Mouse (Mus musculus) forebrain, embryonic 16.5 days (tissue): ENCODE measurements around the gene Slc9a4. TPM values are rescaled to one million over a fixed set of nuclear protein-coding genes. Genes with fewer than 3 reads are reported as not detected.
A peak's percentile ranks its signal among the peaks of the same experiment; 100 is the strongest.
"Not testable (repeated sequence)": the region's sequence is repeated elsewhere in the genome, so short reads cannot be mapped to it uniquely, and the experiment has no call there.

Experiments used
- ATAC-seq: fragments of 200-750 bp; cut with Nextera tagmentation; 2 replicates; pipeline ENCODE4 v1.8.0; 2017; ENCODE audit warnings: mild to moderate bottlenecking, moderate library complexity
- H3K27ac ChIP-seq: fragments of 300-500 bp; sonication (generic); 2 replicates; pipeline ENCODE4 v1.5.1; 2014; ENCODE audit warnings: low read length, control low read depth
- H3K27me3 ChIP-seq: fragments of 300-500 bp; sonication (generic); replicated peaks from 2 replicates; pipeline ENCODE4 v1.6.1; 2014; ENCODE audit warnings: low read length; ENCODE audit not compliant: control insufficient read depth, insufficient read depth
- H3K36me3 ChIP-seq: fragments of 300-500 bp; sonication (generic); 2 replicates; pipeline ENCODE4 v1.6.1; 2014; ENCODE audit not compliant: control insufficient read depth, insufficient read depth
- H3K4me1 ChIP-seq: fragments of 300-500 bp; sonication (generic); replicated peaks from 2 replicates; pipeline ENCODE4 v1.6.1; 2014; ENCODE audit warnings: low read length; ENCODE audit not compliant: control insufficient read depth, insufficient read depth
- H3K4me2 ChIP-seq: fragments of 300-500 bp; sonication (generic); 2 replicates; pipeline ENCODE4 v1.6.1; 2014; ENCODE audit warnings: mild to moderate bottlenecking, low read length, control low read depth
- H3K4me3 ChIP-seq: fragments of 300-500 bp; sonication (generic); replicated peaks from 2 replicates; pipeline ENCODE4 v1.5.1; 2014; ENCODE audit warnings: mild to moderate bottlenecking, low read length, control low read depth
- H3K9ac ChIP-seq: fragments of 300-500 bp; sonication (generic); replicated peaks from 2 replicates; pipeline ENCODE4 v1.6.1; 2014; ENCODE audit warnings: low read depth, low read length, control low read depth
- H3K9me3 ChIP-seq: fragments of 300-500 bp; sonication (generic); 2 replicates; pipeline ENCODE4 v1.6.1; 2016; ENCODE audit warnings: low read length; ENCODE audit not compliant: control insufficient read depth
- WGBS: fragments of 180-500 bp; shearing (Covaris S2); extraction: QIAGEN DNeasy Blood & Tissue Kit; methylation state at CpG from one replicate; pipeline ENCODE4 v1.1.7; 2014; 5-methylcytosine and 5-hydroxymethylcytosine counted together
- polyA plus RNA-seq: library from polyadenylated mRNA; unstranded; fragments of >200 nt; fragmentation: Nextera tagmentation; extraction: Ambion mirVana; gene quantifications from 2 replicates; pipeline ENCODE4 v1.2.1, GENCODE M21; 2015

Gene Slc9a4
- polyA plus RNA-seq, 1 experiment from 2014 or later = 0.25 TPM

DNA sequence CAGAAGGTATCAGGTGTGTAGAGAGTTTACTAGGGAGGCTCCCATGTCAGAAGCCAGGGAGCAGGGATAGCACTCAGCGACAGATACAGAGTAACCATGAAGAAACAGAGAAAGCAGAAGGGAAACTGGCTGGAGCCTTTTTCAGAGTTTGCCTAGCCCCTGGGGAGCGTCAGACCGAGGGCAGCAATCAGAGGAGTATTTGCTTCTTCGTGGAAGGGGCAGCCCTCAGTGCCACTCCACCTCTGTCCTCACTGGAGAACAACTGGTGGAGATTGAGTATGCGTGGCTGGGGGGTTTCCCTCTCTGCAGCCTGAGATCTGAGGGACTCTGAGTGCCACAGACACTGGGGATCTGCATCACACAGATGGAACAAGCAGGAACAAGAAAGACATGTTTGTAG, 17.9 kb downstream of the Slc9a4 start:
- no peaks in the 10 kb centered on the region for H3K9me3 ChIP-seq
- no peaks in the 10 kb centered on the region for H3K4me1 ChIP-seq
- H3K36me3 ChIP-seq = no peaks in the 10 kb centered on the region
- no peak overlapping the region for H3K4me2 ChIP-seq
- WGBS = 84% methylated on average over 5 of the region's 5 CpGs
- H3K9ac ChIP-seq = no peak overlapping the region
- ATAC-seq = no peak
- no peaks in the 10 kb centered on the region for H3K27me3 ChIP-seq
- H3K27ac ChIP-seq = no peak overlapping the region
- no peak overlapping the region for H3K4me3 ChIP-seq

DNA sequence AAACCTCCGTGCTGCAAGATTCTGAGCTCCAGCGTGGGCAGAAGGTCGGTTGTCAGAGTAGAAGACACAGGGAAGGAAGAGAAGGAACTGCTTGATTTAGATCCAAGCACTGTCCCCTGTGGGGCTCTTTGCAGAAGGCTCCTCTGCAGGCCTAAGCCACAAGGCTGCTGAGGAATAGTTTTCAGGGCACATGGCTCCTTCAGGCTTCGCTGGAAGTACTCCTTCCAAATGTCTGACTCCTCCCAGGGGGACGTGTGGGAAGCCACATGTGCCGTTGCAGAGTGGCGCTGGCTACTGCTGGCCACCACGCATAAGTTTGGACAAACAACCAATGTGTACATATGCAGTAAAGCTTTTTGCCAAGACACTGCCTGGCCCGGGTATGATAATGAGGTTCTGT, 19.8 kb downstream of the Slc9a4 start:
- not testable (repeated sequence) for H3K36me3 ChIP-seq, H3K9ac ChIP-seq, H3K9me3 ChIP-seq, H3K27me3 ChIP-seq, H3K4me2 ChIP-seq, H3K27ac ChIP-seq, H3K4me1 ChIP-seq, H3K4me3 ChIP-seq, ATAC-seq
- 88% methylated on average over 9 of the region's 9 CpGs for whole genome bisulfite sequencing

DNA sequence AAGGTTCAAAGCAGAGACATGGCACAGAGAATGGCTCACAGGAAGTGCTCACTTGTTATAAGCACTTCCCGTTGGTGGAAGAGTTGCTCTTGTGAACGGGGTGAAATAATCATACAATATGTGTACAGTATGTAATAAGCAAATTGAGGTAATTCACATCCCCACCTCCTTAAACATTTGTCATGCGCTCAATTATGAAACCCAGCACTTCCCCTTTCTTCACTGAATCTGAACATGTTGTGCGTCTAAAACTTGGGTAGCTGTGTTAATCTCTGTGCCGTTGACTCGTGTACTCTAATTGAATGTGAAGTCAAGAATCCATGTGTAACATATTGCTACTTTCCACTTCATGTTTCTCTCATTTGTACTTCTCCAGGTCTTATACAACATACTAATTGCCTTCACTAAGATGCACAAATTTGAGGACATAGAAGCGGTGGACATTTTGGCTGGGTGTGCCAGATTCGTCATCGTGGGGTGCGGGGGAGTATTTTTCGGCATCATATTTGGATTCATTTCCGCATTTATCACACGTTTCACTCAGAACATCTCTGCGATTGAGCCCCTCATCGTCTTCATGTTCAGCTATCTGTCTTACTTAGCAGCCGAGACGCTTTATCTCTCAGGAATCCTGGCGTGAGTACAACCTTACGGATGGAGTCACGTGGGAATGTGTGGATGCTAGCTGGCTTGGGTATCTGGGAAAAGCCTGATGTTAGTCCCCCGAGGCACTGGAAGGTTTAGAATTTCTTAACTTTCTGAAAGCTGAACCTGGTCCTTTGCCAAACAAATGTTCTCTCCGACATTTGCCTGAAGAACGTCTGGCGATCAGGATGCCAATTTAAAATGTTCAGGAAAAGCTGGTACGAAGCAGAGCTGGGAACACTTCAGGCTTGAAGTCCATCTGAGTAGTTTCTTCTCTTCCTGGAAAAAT, 20.8 kb downstream of the Slc9a4 start:
- H3K4me3 ChIP-seq = no peak overlapping the region
- H3K4me1 ChIP-seq = no peaks in the 10 kb centered on the region
- 70% methylated on average over 25 of the region's 25 CpGs for WGBS
- peak overlapping the region; percentile 22 for H3K4me2 ChIP-seq
- peak overlapping the region; percentile 63 for H3K27ac ChIP-seq
- peak; percentile 83 for ATAC-seq
- no peaks in the 10 kb centered on the region for H3K9me3 ChIP-seq
- H3K9ac ChIP-seq = no peak overlapping the region
- H3K36me3 ChIP-seq = no peaks in the 10 kb centered on the region
- no peaks in the 10 kb centered on the region for H3K27me3 ChIP-seq

DNA sequence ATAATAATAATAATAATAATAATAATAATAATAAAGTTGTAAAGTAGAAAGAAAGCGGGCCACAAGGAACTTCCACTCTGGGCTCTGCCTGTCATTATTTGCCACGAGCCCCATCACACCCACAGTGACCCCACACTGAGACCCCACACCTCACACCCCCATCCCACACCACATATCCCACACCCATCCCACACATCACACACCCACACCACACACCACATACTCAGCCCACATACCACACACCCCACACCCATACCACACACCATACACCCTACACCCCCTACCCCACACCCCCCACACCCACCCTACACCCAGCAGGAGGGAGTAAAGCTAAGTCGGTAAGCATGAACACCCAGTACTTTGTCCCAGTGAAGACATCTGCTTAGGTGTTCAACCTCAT, 21.6 kb downstream of the Slc9a4 start:
- Histone ChIP-seq H3K4me2 (no peak overlapping the region), H3K4me3 (no peak overlapping the region), H3K36me3 (no peaks in the 10 kb centered on the region), H3K27me3 (no peaks in the 10 kb centered on the region), H3K4me1 (no peaks in the 10 kb centered on the region), H3K9me3 (no peaks in the 10 kb centered on the region), H3K27ac (no peak overlapping the region), H3K9ac (no peak overlapping the region)
- 80% methylated on average over 3 of the region's 3 CpGs for WGBS
- 0 out of 2 replicates have a peak, but pooled peaks have one; percentile 43 for ATAC-seq

DNA sequence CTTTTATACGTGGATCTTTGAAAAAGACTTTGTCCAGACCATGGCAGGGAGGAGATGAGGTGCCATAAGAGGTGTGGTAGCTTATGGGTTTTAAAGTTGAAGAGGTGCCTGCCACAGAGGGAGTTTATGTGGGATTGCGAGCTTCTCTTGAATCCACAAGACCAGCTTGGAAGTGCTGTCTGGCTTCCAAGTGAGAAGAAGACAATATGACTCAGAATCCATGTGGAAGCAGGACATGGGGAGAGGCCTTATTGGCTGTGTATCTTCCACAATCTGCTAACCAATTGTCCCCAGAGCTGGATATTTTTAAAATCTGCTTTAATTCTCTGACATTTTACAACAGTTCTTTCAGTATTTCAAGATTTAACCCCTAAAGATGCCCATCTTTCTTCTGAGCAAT, 33.3 kb downstream of the Slc9a4 start:
- Histone ChIP-seq H3K36me3 (no peaks in the 10 kb centered on the region), H3K4me3 (no peak overlapping the region), H3K4me2 (no peak overlapping the region), H3K4me1 (no peaks in the 10 kb centered on the region), H3K9me3 (no peaks in the 10 kb centered on the region), H3K9ac (no peak overlapping the region), H3K27ac (no peak overlapping the region), H3K27me3 (no peaks in the 10 kb centered on the region)
- ATAC-seq = no peak
- whole genome bisulfite sequencing = 90% methylated on average over 2 of the region's 2 CpGs

DNA sequence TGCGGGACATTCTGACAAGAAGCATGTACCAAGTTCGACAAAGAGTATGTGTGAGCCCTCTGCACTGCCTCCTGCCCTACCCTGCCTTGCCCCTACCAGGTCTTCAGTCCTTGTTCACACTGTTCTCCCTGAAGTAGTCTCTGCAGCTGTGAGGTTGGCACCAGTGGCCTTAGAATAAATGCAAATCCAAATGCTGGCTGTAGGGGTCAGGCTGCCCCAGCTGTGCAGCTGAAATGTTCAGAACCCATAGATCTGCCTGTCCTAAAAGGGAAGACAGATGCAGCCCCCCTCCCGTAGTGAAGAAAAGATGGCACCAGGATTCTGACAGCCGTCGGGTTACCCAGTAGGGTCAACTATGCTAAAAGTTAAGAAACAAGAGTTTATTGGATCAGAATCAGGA, 39.2 kb downstream of the Slc9a4 start:
- H3K4me1 ChIP-seq = no peaks in the 10 kb centered on the region
- no peaks in the 10 kb centered on the region for H3K9me3 ChIP-seq
- no peak for ATAC-seq
- WGBS = 90% methylated on average over 5 of the region's 5 CpGs
- no peak overlapping the region for H3K27ac ChIP-seq
- H3K4me2 ChIP-seq = no peak overlapping the region
- H3K4me3 ChIP-seq = no peak overlapping the region
- H3K9ac ChIP-seq = no peak overlapping the region
- H3K36me3 ChIP-seq = no peaks in the 10 kb centered on the region
- no peaks in the 10 kb centered on the region for H3K27me3 ChIP-seq

DNA sequence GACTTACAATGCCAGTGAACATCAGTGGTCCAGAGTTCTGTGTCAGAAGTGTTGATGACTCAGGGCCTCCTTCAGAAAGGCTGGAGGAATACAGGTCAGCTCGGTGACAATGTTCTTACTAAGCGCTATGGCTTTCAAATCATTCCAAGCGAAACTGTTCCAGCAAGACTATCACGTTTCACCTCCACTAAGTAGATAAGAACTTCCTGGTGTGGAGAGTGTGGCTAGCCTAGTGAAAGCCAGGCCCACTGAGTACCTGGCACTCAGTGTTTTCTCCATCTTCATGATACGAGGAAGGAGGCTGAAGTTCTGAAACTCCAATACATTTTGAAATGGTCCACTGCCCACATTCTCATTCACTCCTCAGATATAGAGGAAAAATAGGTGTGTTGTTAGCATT, 40.0 kb downstream of the Slc9a4 start:
- H3K4me3 ChIP-seq = no peak overlapping the region
- no peaks in the 10 kb centered on the region for H3K27me3 ChIP-seq
- no peak for ATAC-seq
- no peak overlapping the region for H3K9ac ChIP-seq
- no peaks in the 10 kb centered on the region for H3K9me3 ChIP-seq
- no peaks in the 10 kb centered on the region for H3K36me3 ChIP-seq
- no peaks in the 10 kb centered on the region for H3K4me1 ChIP-seq
- no peak overlapping the region for H3K27ac ChIP-seq
- WGBS = 90% methylated on average over 5 of the region's 5 CpGs
- H3K4me2 ChIP-seq = no peak overlapping the region

DNA sequence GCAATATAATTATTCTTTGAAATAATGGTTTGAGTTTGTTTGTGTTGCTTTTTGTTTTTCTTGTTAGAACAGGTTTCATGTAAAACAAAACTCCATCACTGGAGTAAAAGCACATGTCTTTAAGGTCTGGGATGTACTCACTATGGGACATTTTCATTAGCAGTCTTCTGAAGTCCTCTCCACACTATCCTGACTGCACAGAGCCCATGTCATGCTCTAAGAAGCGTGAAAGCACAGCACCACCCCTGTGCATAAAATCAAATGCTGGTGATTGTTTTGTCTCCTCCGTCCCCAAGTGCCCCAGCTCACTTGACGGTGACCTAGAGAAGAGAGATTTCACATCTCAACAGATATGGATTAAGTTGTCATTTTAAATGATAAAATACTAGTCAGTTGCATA, 45.1 kb downstream of the Slc9a4 start:
- Histone ChIP-seq H3K4me2 (no peak overlapping the region), H3K27me3 (no peaks in the 10 kb centered on the region), H3K27ac (no peak overlapping the region), H3K36me3 (no peaks in the 10 kb centered on the region), H3K9me3 (no peaks in the 10 kb centered on the region), H3K4me1 (no peaks in the 10 kb centered on the region), H3K4me3 (no peak overlapping the region), H3K9ac (no peak overlapping the region)
- 53% methylated on average over 3 of the region's 3 CpGs for WGBS
- ATAC-seq = no peak

DNA sequence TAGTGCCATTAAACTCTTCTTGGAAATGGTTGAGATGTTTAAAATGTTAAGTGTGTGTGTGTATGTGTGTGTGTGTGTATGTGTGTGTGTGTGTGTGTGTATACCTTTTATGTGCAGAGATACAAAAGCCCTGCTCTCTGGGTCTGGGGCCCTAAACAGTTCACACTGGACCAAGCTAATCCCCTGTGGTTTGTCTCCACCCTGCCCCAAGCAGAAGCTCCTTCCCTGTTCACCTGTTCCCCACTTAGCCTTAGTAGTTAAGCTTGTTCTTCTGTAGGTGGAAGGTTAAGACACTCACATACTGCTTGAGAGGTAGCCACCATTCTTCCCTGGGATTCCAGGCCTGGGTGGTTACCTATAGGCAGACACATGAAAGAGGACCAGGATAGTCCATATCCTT, 47.1 kb downstream of the Slc9a4 start:
- H3K27ac ChIP-seq = no peak overlapping the region
- H3K9ac ChIP-seq = no peak overlapping the region
- ATAC-seq = no peak
- no peak overlapping the region for H3K4me2 ChIP-seq
- no peaks in the 10 kb centered on the region for H3K27me3 ChIP-seq
- no peaks in the 10 kb centered on the region for H3K4me1 ChIP-seq
- H3K36me3 ChIP-seq = no peaks in the 10 kb centered on the region
- no peaks in the 10 kb centered on the region for H3K9me3 ChIP-seq
- H3K4me3 ChIP-seq = no peak overlapping the region
